Mouse (Mus musculus) liver, embryonic 14.5 days (tissue): ENCODE measurements around the gene Gstm1.

Experiments used
- CTCF ChIP-seq: IDR thresholded peaks from 2 replicates; pipeline ENCODE4 v1.5.1; 2016; ENCODE audit warnings: antibody characterized with exemption, low read depth, control low read depth
- EP300 ChIP-seq: IDR thresholded peaks from 2 replicates; pipeline ENCODE4 v1.6.1; 2016; ENCODE audit warnings: antibody characterized with exemption, low read depth

- no peak for TF ChIP-seq CTCF
- no peak for TF ChIP-seq EP300
These were observed 49.7 kb upstream of the Gstm1 start for GRCm38 (mm10) chr3:108067370-108067934.
